Mouse (Mus musculus) lung, postnatal 0 days (tissue): ENCODE data around the gene Epsti1. TPM values are rescaled to one million over a fixed set of nuclear protein-coding genes. Genes with fewer than 3 reads are reported as not detected.

Source experiments
- ATAC-seq: fragments of 200-750 bp; cut with Nextera tagmentation; 2 replicates; pipeline ENCODE4 v1.8.0; 2017; ENCODE audit warnings: moderate library complexity
- DNase-seq: peaks from one replicate; pipeline ENCODE4 v3.0.0-alpha.2; 2016; ENCODE audit warnings: low spot score
- H3K27ac ChIP-seq: fragments of 300-500 bp; sonication (generic); 2 replicates; pipeline ENCODE4 v1.5.1; 2014; ENCODE audit warnings: antibody characterized with exemption, mild to moderate bottlenecking, low read length, mixed read lengths
- H3K27me3 ChIP-seq: fragments of 300-500 bp; sonication (generic); replicated peaks from 2 replicates; pipeline ENCODE4 v1.6.1; 2014; ENCODE audit warnings: low read length, mixed read lengths; ENCODE audit not compliant: insufficient read depth
- H3K36me3 ChIP-seq: fragments of 300-500 bp; sonication (generic); 2 replicates; pipeline ENCODE4 v1.6.1; 2014; ENCODE audit warnings: low read length, mixed read lengths; ENCODE audit not compliant: insufficient read depth
- H3K4me1 ChIP-seq: fragments of 300-500 bp; sonication (generic); 2 replicates; pipeline ENCODE4 v1.6.1; 2014; ENCODE audit warnings: antibody characterized with exemption, low read depth, low read length, mixed read lengths; ENCODE audit not compliant: insufficient read depth
- H3K4me2 ChIP-seq: fragments of 300-500 bp; sonication (generic); replicated peaks from 2 replicates; pipeline ENCODE4 v1.6.1; 2014; ENCODE audit warnings: low read depth, mild to moderate bottlenecking, low read length, moderate library complexity, mixed read lengths
- H3K4me3 ChIP-seq: fragments of 300-500 bp; sonication (generic); 2 replicates; pipeline ENCODE4 v1.5.1; 2014; ENCODE audit warnings: low read depth, low read length
- H3K9ac ChIP-seq: fragments of 300-500 bp; sonication (generic); replicated peaks from 2 replicates; pipeline ENCODE4 v1.6.1; 2014; ENCODE audit warnings: low read depth, mild to moderate bottlenecking
- H3K9me3 ChIP-seq: fragments of 300-500 bp; sonication (generic); 2 replicates; pipeline ENCODE4 v1.6.1; 2016; ENCODE audit warnings: low read length, mixed read lengths
- CTCF ChIP-seq: IDR thresholded peaks from 2 replicates; pipeline ENCODE4 v1.5.1; 2016; ENCODE audit warnings: antibody characterized with exemption, mild to moderate bottlenecking
- EP300 ChIP-seq: IDR thresholded peaks from 2 replicates; pipeline ENCODE4 v1.6.1; 2016; ENCODE audit warnings: antibody characterized with exemption, mild to moderate bottlenecking, control low read depth
- WGBS: fragments of 180-500 bp; shearing (Covaris S2); extraction: QIAGEN DNeasy Blood & Tissue Kit; methylation state at CpG from one replicate; pipeline ENCODE4 v1.1.7; 2014; 5-methylcytosine and 5-hydroxymethylcytosine counted together
- polyA plus RNA-seq: library from polyadenylated mRNA; unstranded; fragments of >200 nt; fragmentation: Nextera tagmentation; extraction: Ambion mirVana; gene quantifications from 2 replicates; pipeline ENCODE4 v1.2.1, GENCODE M21; 2015

Epsti1 gene
- polyA plus RNA-seq, 1 experiment from 2014 or later = 1.5 TPM

GRCm38 (mm10) chr14:77906586-77906985 lies 2.5 kb downstream of the Epsti1 start:
- no peaks in the 10 kb centered on the region for H3K4me1 ChIP-seq
- no peaks in the 10 kb centered on the region for H3K27me3 ChIP-seq
- no peaks in the 10 kb centered on the region for H3K36me3 ChIP-seq
- H3K4me2 ChIP-seq = no peak overlapping the region
- no peak for TF ChIP-seq EP300
- TF ChIP-seq CTCF = no peak
- WGBS = 82% methylated on average over 5 of the region's 5 CpGs
- no peak overlapping the region for H3K4me3 ChIP-seq
- no peak overlapping the region for H3K27ac ChIP-seq
- no peak for DNase-seq
- ATAC-seq = no peak
- no peaks in the 10 kb centered on the region for H3K9me3 ChIP-seq
- no peak overlapping the region for H3K9ac ChIP-seq

DNA sequence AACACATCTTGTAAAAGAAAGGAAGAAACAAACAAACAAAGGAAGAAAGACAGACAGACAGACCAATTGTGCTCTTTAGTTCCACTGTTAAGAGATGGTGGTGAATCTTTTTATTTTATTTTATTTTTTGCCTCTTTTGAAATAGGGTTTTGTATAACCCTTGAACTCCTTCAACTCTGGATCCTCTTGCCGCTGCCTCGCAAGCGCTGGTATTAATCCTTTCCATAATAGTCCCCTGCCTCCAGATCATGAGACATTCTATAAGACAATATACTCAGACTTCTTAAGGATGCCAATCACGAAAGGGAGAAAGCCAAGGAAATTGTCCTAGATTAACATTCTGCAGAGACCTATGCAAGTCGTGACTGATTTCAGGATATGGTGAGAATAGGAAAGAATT lies 11.7 kb downstream of the Epsti1 start:
- Histone ChIP-seq H3K9me3 (no peaks in the 10 kb centered on the region), H3K27me3 (no peaks in the 10 kb centered on the region), H3K36me3 (no peaks in the 10 kb centered on the region), H3K27ac (no peak overlapping the region), H3K9ac (no peak overlapping the region), H3K4me1 (no peaks in the 10 kb centered on the region), H3K4me2 (no peak overlapping the region), H3K4me3 (no peak overlapping the region)
- 92% methylated on average over 5 of the region's 5 CpGs for WGBS
- DNase-seq = no peak
- TF ChIP-seq EP300 = no peak
- no peak for TF ChIP-seq CTCF
- ATAC-seq = no peak

DNA sequence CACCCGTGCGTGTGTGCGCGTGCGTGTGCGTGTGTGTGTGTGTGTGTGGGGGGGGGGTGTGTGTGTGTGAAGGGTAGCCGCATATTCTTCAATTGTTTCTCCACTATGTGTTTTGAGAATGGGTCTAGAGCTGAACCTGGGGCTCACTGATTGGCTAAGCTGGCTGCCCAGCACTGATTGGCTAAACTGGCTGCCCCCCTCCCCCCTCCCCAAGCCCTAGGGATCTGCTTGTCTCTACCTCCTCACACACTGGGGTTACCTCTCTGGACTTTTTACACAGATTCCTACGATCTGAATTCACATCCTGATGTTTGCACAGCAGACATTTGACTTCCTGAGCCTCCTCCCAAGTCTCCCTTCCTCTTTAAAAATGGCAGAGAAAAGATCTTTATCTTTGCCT lies 17.6 kb downstream of the Epsti1 start:
- TF ChIP-seq CTCF = no peak
- TF ChIP-seq EP300 = no peak
- no peaks in the 10 kb centered on the region for H3K9me3 ChIP-seq
- H3K9ac ChIP-seq = no peak overlapping the region
- ATAC-seq (no peak), DNase-seq (no peak)
- WGBS = 78% methylated on average over 8 of the region's 8 CpGs
- no peaks in the 10 kb centered on the region for H3K4me1 ChIP-seq
- H3K4me3 ChIP-seq = no peak overlapping the region
- no peak overlapping the region for H3K4me2 ChIP-seq
- no peaks in the 10 kb centered on the region for H3K36me3 ChIP-seq
- no peak overlapping the region for H3K27ac ChIP-seq
- H3K27me3 ChIP-seq = no peaks in the 10 kb centered on the region

DNA sequence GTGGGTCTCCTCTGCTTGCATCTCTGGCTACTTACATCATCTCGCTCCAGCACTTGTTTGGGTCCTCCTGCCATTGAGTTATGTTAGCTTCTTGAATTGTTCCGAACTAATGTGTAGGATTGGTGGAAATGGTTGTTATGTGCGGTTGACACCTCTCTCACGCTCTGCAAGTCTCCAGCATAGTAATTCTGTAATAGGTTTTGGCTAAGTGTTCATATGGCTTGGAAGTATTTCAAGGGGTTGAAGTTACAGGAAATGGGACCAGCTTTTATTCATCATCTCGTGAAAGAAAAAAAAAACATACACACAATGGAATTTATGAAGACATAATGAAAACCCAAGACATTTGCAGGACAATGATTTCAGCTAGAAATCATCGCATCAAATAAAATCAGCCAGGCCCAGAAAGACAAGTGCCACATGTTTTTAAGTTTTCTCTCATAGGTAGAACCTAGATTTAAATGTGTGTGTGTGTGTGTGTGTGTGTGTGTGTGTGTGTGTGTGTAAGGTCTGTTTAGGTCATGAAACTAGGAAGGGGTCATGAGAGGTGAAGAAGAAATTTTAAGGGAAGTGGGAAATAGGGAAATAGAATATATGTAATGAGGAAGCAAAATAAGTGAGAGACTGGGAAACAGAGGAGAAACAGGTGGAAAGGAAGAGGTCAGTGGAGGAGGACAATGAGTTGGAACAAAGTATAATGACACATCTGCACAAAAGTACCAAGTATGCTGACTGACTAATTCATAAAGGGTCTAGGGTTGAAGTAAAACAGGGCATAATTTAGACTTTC lies 19.2 kb downstream of the Epsti1 start:
- Histone ChIP-seq H3K4me3 (no peak overlapping the region), H3K4me1 (no peaks in the 10 kb centered on the region), H3K4me2 (no peak overlapping the region), H3K9me3 (no peaks in the 10 kb centered on the region), H3K36me3 (no peaks in the 10 kb centered on the region), H3K9ac (no peak overlapping the region), H3K27ac (no peak overlapping the region), H3K27me3 (no peaks in the 10 kb centered on the region)
- DNase-seq (peak; percentile 40), ATAC-seq (no peak)
- WGBS = 47% methylated on average over 6 of the region's 6 CpGs
- TF ChIP-seq CTCF = no peak
- TF ChIP-seq EP300 = no peak

DNA sequence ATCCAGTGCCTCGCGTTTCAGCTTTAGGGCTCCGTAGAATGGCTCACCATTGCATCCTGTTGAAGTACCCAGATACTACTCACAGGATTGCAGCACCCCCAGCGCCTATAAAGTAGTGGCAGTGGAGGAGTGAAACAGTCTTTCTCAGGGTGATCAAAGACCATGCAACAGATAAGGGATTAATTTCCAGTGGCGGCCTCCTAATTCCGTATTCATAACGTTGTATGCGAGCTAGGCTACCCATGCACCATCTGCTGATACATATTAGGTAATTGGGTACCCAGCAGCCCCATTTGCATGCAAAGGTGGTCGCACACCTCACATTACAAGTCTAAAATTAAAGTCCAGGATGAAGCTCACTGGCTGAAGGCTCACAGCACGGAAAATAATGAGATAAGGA lies 21.4 kb downstream of the Epsti1 start:
- 90% methylated on average over 10 of the region's 10 CpGs for WGBS
- no peak for DNase-seq

GRCm38 (mm10) chr14:77926718-77927117 lies 22.7 kb downstream of the Epsti1 start:
- no peaks in the 10 kb centered on the region for H3K4me1 ChIP-seq
- TF ChIP-seq EP300 (no peak), CTCF (peak; percentile 63)
- no peaks in the 10 kb centered on the region for H3K36me3 ChIP-seq
- no peaks in the 10 kb centered on the region for H3K9me3 ChIP-seq
- H3K4me2 ChIP-seq = no peak overlapping the region
- DNase-seq = no peak
- no peak overlapping the region for H3K4me3 ChIP-seq
- H3K9ac ChIP-seq = no peak overlapping the region
- no peak overlapping the region for H3K27ac ChIP-seq
- 56% methylated on average over 3 of the region's 3 CpGs for WGBS
- no peak for ATAC-seq
- no peaks in the 10 kb centered on the region for H3K27me3 ChIP-seq

More for the DNA sequence above, 21.4 kb downstream of the Epsti1 start:
- H3K9ac ChIP-seq = no peak overlapping the region
- no peak overlapping the region for H3K4me3 ChIP-seq
- no peak for ATAC-seq
- no peak overlapping the region for H3K4me2 ChIP-seq
- no peak for TF ChIP-seq CTCF
- TF ChIP-seq EP300 = no peak
- H3K27ac ChIP-seq = no peak overlapping the region
- H3K9me3 ChIP-seq = no peaks in the 10 kb centered on the region
- no peaks in the 10 kb centered on the region for H3K27me3 ChIP-seq
- no peaks in the 10 kb centered on the region for H3K4me1 ChIP-seq
- no peaks in the 10 kb centered on the region for H3K36me3 ChIP-seq

- Histone ChIP-seq H3K4me2 (no peak overlapping the region), H3K9ac (no peak overlapping the region), H3K4me3 (no peak overlapping the region), H3K36me3 (no peaks in the 10 kb centered on the region), H3K4me1 (no peaks in the 10 kb centered on the region), H3K27ac (no peak overlapping the region), H3K27me3 (no peaks in the 10 kb centered on the region), H3K9me3 (no peaks in the 10 kb centered on the region)
- DNase-seq (peak; percentile 68), ATAC-seq (no peak)
- WGBS = 35% methylated on average over 6 of the region's 6 CpGs
- TF ChIP-seq EP300 = no peak
- TF ChIP-seq CTCF = peak; percentile 73
Observed at GRCm38 (mm10) chr14:77928021-77928420, 24.0 kb downstream of the Epsti1 start.
